25 mouse cellular contexts compared by ENCODE assay signal in the genomic region with DNA sequence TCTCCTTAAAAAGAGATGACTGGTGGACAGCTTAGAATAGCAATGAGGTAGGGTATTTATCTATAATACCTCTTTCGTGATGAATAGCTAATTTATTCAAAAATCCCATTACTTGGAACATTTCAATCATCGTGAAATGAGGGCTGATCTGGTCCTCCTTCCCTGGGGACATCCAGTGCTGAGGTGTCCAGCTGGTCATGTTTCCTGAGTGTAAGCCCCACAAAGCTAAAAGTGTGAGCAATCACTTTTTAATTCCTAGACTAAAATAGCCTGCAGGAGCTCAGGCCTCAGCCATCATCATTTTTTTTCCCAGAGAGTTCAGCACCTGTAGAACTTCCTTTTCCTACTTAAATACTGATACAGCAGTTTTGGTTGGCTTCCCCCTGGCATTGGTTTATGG.
DNase-seq lines count a peak whose midpoint lies in the region; ATAC-seq and TF ChIP-seq lines count a peak whose summit lies in the region.
"Had no signal": no experiment of that assay in that cellular context is flagged by ENCODE, and none has a peak within 500 bp of the region (broad histone marks: within the 10 kb centered on the region; RNA-seq: fewer than 3 reads in every experiment).

No protein-coding gene starts in this region.

- peak overlapping the region; percentile 53 for H3K27ac ChIP-seq in forebrain, embryonic 16.5 days (ENCODE audit: low read length)
- no peak overlapping the region for H3K27ac ChIP-seq in forebrain, embryonic 13.5 days
- no peak overlapping the region for H3K27ac ChIP-seq in midbrain, embryonic 11.5 days (ENCODE audit: low read depth, low read length)
- no peak overlapping the region for H3K27ac ChIP-seq in midbrain, embryonic 16.5 days (ENCODE audit: low read length)
- H3K27ac ChIP-seq in midbrain, embryonic 14.5 days (replicated peaks; ENCODE audit: low read depth, low read length), result no peak overlapping the region
- no peak overlapping the region for H3K27ac ChIP-seq in midbrain, postnatal 0 days (ENCODE audit: low read depth, low read length)
- H3K27ac ChIP-seq: embryonic facial prominence, embryonic 12.5 days; embryonic facial prominence, embryonic 15.5 days; heart, adult 2 months; heart, embryonic 10.5 days; hindbrain, embryonic 10.5 days; hindbrain, embryonic 15.5 days had no signal

- H3K4me2 ChIP-seq in forebrain, embryonic 16.5 days (ENCODE audit: low read length), result no peak overlapping the region
- H3K4me2 ChIP-seq in forebrain, embryonic 13.5 days, result no peak overlapping the region
- no peak overlapping the region for H3K4me2 ChIP-seq in midbrain, embryonic 11.5 days
- H3K4me2 ChIP-seq in midbrain, embryonic 16.5 days (ENCODE audit: low read length), result no peak overlapping the region
- H3K4me2 ChIP-seq in midbrain, embryonic 14.5 days (ENCODE audit: low read length), result no peak overlapping the region
- H3K4me2 ChIP-seq in midbrain, postnatal 0 days (ENCODE audit: low read depth, low read length, poor library complexity, severe bottlenecking), result no peak overlapping the region
- H3K4me2 ChIP-seq: embryonic facial prominence, embryonic 12.5 days; embryonic facial prominence, embryonic 15.5 days; forebrain, embryonic 15.5 days; hindbrain, embryonic 15.5 days had no signal

- H3K9me3 ChIP-seq in forebrain, embryonic 16.5 days (ENCODE audit: control insufficient read depth, low read length), result no peaks in the 10 kb centered on the region
- no peaks in the 10 kb centered on the region for H3K9me3 ChIP-seq in forebrain, embryonic 13.5 days (replicated peaks)
- H3K9me3 ChIP-seq in midbrain, embryonic 11.5 days (ENCODE audit: control insufficient read depth, low read length), result no peaks in the 10 kb centered on the region
- no peaks in the 10 kb centered on the region for H3K9me3 ChIP-seq in midbrain, embryonic 16.5 days (replicated peaks; ENCODE audit: control insufficient read depth, low read length, poor library complexity, severe bottlenecking)
- H3K9me3 ChIP-seq in midbrain, embryonic 14.5 days (ENCODE audit: control insufficient read depth, low read length), result no peaks in the 10 kb centered on the region
- no peaks in the 10 kb centered on the region for H3K9me3 ChIP-seq in midbrain, postnatal 0 days (ENCODE audit: low read length)
- H3K9me3 ChIP-seq: embryonic facial prominence, embryonic 12.5 days; embryonic facial prominence, embryonic 15.5 days; forebrain, embryonic 15.5 days; heart, embryonic 10.5 days; hindbrain, embryonic 10.5 days; hindbrain, embryonic 15.5 days had no signal

- H3K9ac ChIP-seq in forebrain, embryonic 16.5 days (replicated peaks; ENCODE audit: low read depth, low read length), result no peak overlapping the region
- no peak overlapping the region for H3K9ac ChIP-seq in forebrain, embryonic 13.5 days
- H3K9ac ChIP-seq in midbrain, embryonic 11.5 days (ENCODE audit: low read length), result no peak overlapping the region
- H3K9ac ChIP-seq in midbrain, embryonic 16.5 days (ENCODE audit: low read depth, low read length), result no peak overlapping the region
- no peak overlapping the region for H3K9ac ChIP-seq in midbrain, embryonic 14.5 days (replicated peaks; ENCODE audit: low read length)
- no peak overlapping the region for H3K9ac ChIP-seq in midbrain, postnatal 0 days (replicated peaks; ENCODE audit: low read length, poor library complexity, severe bottlenecking)
- H3K9ac ChIP-seq: embryonic facial prominence, embryonic 12.5 days; embryonic facial prominence, embryonic 15.5 days; forebrain, embryonic 15.5 days; hindbrain, embryonic 15.5 days had no signal

- WGBS in forebrain, embryonic 16.5 days, result 48% methylated on average over 2 of the region's 2 CpGs
- WGBS in forebrain, embryonic 13.5 days, result 57% methylated on average over 2 of the region's 2 CpGs
- 54% methylated on average over 2 of the region's 2 CpGs for WGBS in midbrain, embryonic 11.5 days
- WGBS in midbrain, embryonic 16.5 days, result 10% methylated on average over 2 of the region's 2 CpGs
- WGBS in midbrain, embryonic 14.5 days, result 25% methylated on average over 2 of the region's 2 CpGs
- 9% methylated on average over 2 of the region's 2 CpGs for WGBS in midbrain, postnatal 0 days

- no peaks in the 10 kb centered on the region for H3K36me3 ChIP-seq in forebrain, embryonic 16.5 days (ENCODE audit: control insufficient read depth, insufficient read depth)
- H3K36me3 ChIP-seq in forebrain, embryonic 13.5 days (ENCODE audit: poor library complexity, severe bottlenecking), result no peaks in the 10 kb centered on the region
- H3K36me3 ChIP-seq in midbrain, embryonic 11.5 days (ENCODE audit: control insufficient read depth, insufficient read depth, low read length), result no peaks in the 10 kb centered on the region
- no peaks in the 10 kb centered on the region for H3K36me3 ChIP-seq in midbrain, embryonic 16.5 days (ENCODE audit: control insufficient read depth, insufficient read depth, low read length)
- no peaks in the 10 kb centered on the region for H3K36me3 ChIP-seq in midbrain, embryonic 14.5 days (ENCODE audit: control insufficient read depth, insufficient read depth, low read length)
- no peaks in the 10 kb centered on the region for H3K36me3 ChIP-seq in midbrain, postnatal 0 days (ENCODE audit: insufficient read depth, low read length)
- H3K36me3 ChIP-seq: embryonic facial prominence, embryonic 12.5 days; embryonic facial prominence, embryonic 15.5 days; forebrain, embryonic 15.5 days; heart, embryonic 10.5 days; hindbrain, embryonic 10.5 days; hindbrain, embryonic 15.5 days had no signal

- H3K4me1 ChIP-seq in forebrain, embryonic 16.5 days (replicated peaks; ENCODE audit: control insufficient read depth, insufficient read depth, low read length), result peaks cover 6% of the 10 kb centered on the region; the same call in 1 of the 2 replicates
- no peaks in the 10 kb centered on the region for H3K4me1 ChIP-seq in forebrain, embryonic 13.5 days
- H3K4me1 ChIP-seq in midbrain, embryonic 11.5 days (ENCODE audit: control insufficient read depth, insufficient read depth, low read length), result no peaks in the 10 kb centered on the region
- H3K4me1 ChIP-seq in midbrain, embryonic 16.5 days (ENCODE audit: control insufficient read depth, insufficient read depth, low read length), result no peaks in the 10 kb centered on the region
- no peaks in the 10 kb centered on the region for H3K4me1 ChIP-seq in midbrain, embryonic 14.5 days (ENCODE audit: control insufficient read depth, insufficient read depth, low read length)
- no peaks in the 10 kb centered on the region for H3K4me1 ChIP-seq in midbrain, postnatal 0 days (ENCODE audit: insufficient read depth, low read length)
- H3K4me1 ChIP-seq: embryonic facial prominence, embryonic 12.5 days; forebrain, embryonic 15.5 days; heart, embryonic 10.5 days; hindbrain, embryonic 15.5 days had no signal

- no peak for ATAC-seq in forebrain, embryonic 16.5 days
- ATAC-seq in forebrain, embryonic 13.5 days, result no peak
- ATAC-seq in midbrain, embryonic 11.5 days (ENCODE audit: low FRiP score), result 0 out of 2 replicates have a peak, but pooled peaks have one; percentile 62
- ATAC-seq in midbrain, embryonic 16.5 days, result no peak
- ATAC-seq in midbrain, embryonic 14.5 days (ENCODE audit: low FRiP score, low TSS enrichment), result no peak
- ATAC-seq in midbrain, postnatal 0 days (ENCODE audit: low FRiP score), result no peak
- ATAC-seq: activated CD4-positive, CD25-positive, alpha-beta regulatory T cell, adult 4 months; CD4-positive, CD25-positive, alpha-beta regulatory T cell, adult 4 months; forebrain, embryonic 15.5 days; intestine, postnatal 0 days had no signal

- no peak for DNase-seq in midbrain, embryonic 11.5 days (ENCODE audit: low spot score, missing footprints)
- DNase-seq in midbrain, embryonic 14.5 days, result peak; percentile 46
- DNase-seq in midbrain, postnatal 0 days (ENCODE audit: low spot score), result no peak
- no peak for DNase-seq in kidney, adult 8-10 months
- DNase-seq: adrenal gland, adult 8-10 months; adrenal gland, postnatal 25 days; cerebellum, adult 11-12 months; cerebellum, adult 9-10 months; cerebellum, postnatal 25 days; gastrocnemius, postnatal 10 days; gastrocnemius, postnatal 36 days; heart, adult 2 months had no signal

- no peak for TF ChIP-seq CTCF in midbrain, postnatal 0 days (IDR thresholded peaks at IDR 0.05)

- no peaks in the 10 kb centered on the region for H3K27me3 ChIP-seq in forebrain, embryonic 16.5 days (replicated peaks; ENCODE audit: control insufficient read depth, insufficient read depth, low read length)
- H3K27me3 ChIP-seq in forebrain, embryonic 13.5 days, result no peaks in the 10 kb centered on the region
- H3K27me3 ChIP-seq in midbrain, embryonic 11.5 days (ENCODE audit: control insufficient read depth, insufficient read depth, low read length), result no peaks in the 10 kb centered on the region
- no peaks in the 10 kb centered on the region for H3K27me3 ChIP-seq in midbrain, embryonic 16.5 days (ENCODE audit: control insufficient read depth, insufficient read depth, low read depth, low read length)
- H3K27me3 ChIP-seq in midbrain, embryonic 14.5 days (ENCODE audit: control insufficient read depth, insufficient read depth, low read length), result no peaks in the 10 kb centered on the region
- no peaks in the 10 kb centered on the region for H3K27me3 ChIP-seq in midbrain, postnatal 0 days (ENCODE audit: insufficient read depth, low read length)
- H3K27me3 ChIP-seq: embryonic facial prominence, embryonic 12.5 days; embryonic facial prominence, embryonic 15.5 days; forebrain, embryonic 15.5 days; hindbrain, embryonic 15.5 days had no signal

- no peak overlapping the region for H3K4me3 ChIP-seq in forebrain, embryonic 16.5 days (replicated peaks; ENCODE audit: low read length)
- H3K4me3 ChIP-seq in forebrain, embryonic 13.5 days, result no peak overlapping the region
- no peak overlapping the region for H3K4me3 ChIP-seq in midbrain, embryonic 11.5 days (ENCODE audit: low read depth, low read length)
- H3K4me3 ChIP-seq in midbrain, embryonic 16.5 days (ENCODE audit: low read depth, low read length), result no peak overlapping the region
- H3K4me3 ChIP-seq in midbrain, embryonic 14.5 days (replicated peaks; ENCODE audit: low read depth, low read length), result no peak overlapping the region
- no peak overlapping the region for H3K4me3 ChIP-seq in midbrain, postnatal 0 days (ENCODE audit: low read depth, low read length)
- H3K4me3 ChIP-seq: embryonic facial prominence, embryonic 12.5 days; embryonic facial prominence, embryonic 15.5 days; erythroblast, embryonic 14.5 days; forebrain, embryonic 15.5 days; heart, adult 2 months; heart, embryonic 10.5 days; hindbrain, embryonic 10.5 days; hindbrain, embryonic 15.5 days had no signal
